Mouse (Mus musculus): ENCODE results near the gene Lipt1.

- TF ChIP-seq ELF1 (IDR thresholded peaks at IDR 0.05; ENCODE audit: low read depth, low read length) (no peak), UBTF (IDR thresholded peaks at IDR 0.05; ENCODE audit: low read depth, low read length) (no peak), CTCF (conservative IDR thresholded peaks at IDR 0.05 in 1 of 2, IDR thresholded peaks at IDR 0.05 in 1 of 2; ENCODE audit: low read depth in 2 of 2, low read length in 2 of 2) (no peak), HCFC1 (IDR thresholded peaks at IDR 0.05; ENCODE audit: low read depth, low read length) (no peak), POLR2A (IDR thresholded peaks at IDR 0.05; ENCODE audit: low read depth, low read length) (no peak), ZC3H11A (IDR thresholded peaks at IDR 0.05; ENCODE audit: low read depth, low read length) (no peak), EP300 (IDR thresholded peaks at IDR 0.05; ENCODE audit: low read length) (no peak), CHD2 (IDR thresholded peaks at IDR 0.05; ENCODE audit: low read length) (no peak), MAX (IDR thresholded peaks at IDR 0.05; ENCODE audit: low read length) (no peak), SMC3 (IDR thresholded peaks at IDR 0.05; ENCODE audit: low read depth, low read length) (no peak), MXI1 (IDR thresholded peaks at IDR 0.05; ENCODE audit: low read depth, low read length) (no peak), CHD1 (IDR thresholded peaks at IDR 0.05; ENCODE audit: low read depth, low read length) (no peak)
Observed at GRCm38 (mm10) chr1:37894606-37895005, 23.1 kb downstream of the Lipt1 start.
